Mouse (Mus musculus): ENCODE measurements at regions not wholly inside any gene's neighbourhood (a gene's known extent, or its start where the extent isn't known, plus 50 kb on each side); places are given as distances from the start of the nearest gene placed in this dataset.

DNA sequence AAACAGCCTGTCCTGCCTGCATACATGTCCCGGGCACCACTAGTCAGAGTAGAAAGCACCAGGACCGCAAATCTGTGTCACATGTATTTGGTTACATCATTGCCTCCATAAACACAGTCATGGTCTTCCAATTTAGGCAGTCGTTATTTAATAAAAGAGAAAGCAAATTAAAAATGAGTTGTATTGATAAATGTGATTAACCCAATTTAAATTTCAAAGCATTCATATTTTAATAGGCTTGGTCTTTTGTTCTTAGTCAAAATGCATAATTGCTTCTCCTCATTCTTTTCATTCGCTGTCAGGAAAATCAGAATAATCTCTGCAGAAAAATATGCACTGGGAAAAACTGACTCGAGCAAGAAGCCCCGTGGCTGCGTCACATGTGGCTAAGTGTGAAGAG, 307.3 kb upstream of the Id4 start:
- Histone ChIP-seq H3K9me3 (ENCODE audit: control insufficient read depth, low read length) (no peaks in the 10 kb centered on the region), H3K4me1 (replicated peaks; ENCODE audit: control insufficient read depth, insufficient read depth) (no peaks in the 10 kb centered on the region), H3K27me3 (ENCODE audit: control insufficient read depth, insufficient read depth, low read length) (no peaks in the 10 kb centered on the region), H3K4me2 (replicated peaks; ENCODE audit: low read depth) (no peak overlapping the region), H3K27ac (replicated peaks) (no peak overlapping the region), H3K36me3 (ENCODE audit: control insufficient read depth, insufficient read depth, low read length) (no peaks in the 10 kb centered on the region), H3K9ac (ENCODE audit: low read length) (no peak overlapping the region), H3K4me3 (ENCODE audit: low read depth, low read length) (no peak overlapping the region)
- ATAC-seq (ENCODE audit: low FRiP score, low TSS enrichment) (no peak), DNase-seq (ENCODE audit: low spot score) (no peak)
- 76% methylated on average over 7 of the region's 7 CpGs for WGBS
- TF ChIP-seq EP300 (optimal IDR thresholded peaks at IDR 0.05) = no peak
- TF ChIP-seq CTCF (IDR thresholded peaks at IDR 0.05; ENCODE audit: low read depth) = no peak

DNA sequence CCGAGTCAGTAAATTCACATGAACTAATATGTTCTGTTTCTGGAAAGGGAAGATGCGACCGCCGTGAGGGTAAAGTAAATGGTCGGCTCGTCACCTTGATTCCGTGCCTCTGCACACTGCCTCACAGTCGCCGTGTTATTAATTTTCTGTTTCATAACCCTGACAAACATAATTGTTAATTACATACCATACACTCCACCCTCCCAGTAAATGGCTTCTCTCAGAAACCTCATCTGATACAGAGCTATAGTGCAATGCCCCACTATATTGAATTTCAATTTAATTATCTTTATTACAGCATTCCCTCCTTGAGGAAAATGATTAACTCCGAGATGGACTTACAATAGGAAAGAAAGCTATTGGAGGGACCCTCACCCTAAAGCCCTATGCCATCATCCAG, 305.5 kb upstream of the Id4 start:
- DNase-seq (ENCODE audit: low spot score) (no peak), ATAC-seq (ENCODE audit: low FRiP score, low TSS enrichment) (no peak)
- Histone ChIP-seq H3K27me3 (ENCODE audit: control insufficient read depth, insufficient read depth, low read length) (no peaks in the 10 kb centered on the region), H3K9me3 (ENCODE audit: control insufficient read depth, low read length) (no peaks in the 10 kb centered on the region), H3K36me3 (ENCODE audit: control insufficient read depth, insufficient read depth, low read length) (no peaks in the 10 kb centered on the region), H3K4me2 (replicated peaks; ENCODE audit: low read depth) (no peak overlapping the region), H3K4me1 (replicated peaks; ENCODE audit: control insufficient read depth, insufficient read depth) (no peaks in the 10 kb centered on the region), H3K27ac (replicated peaks) (no peak overlapping the region), H3K9ac (ENCODE audit: low read length) (no peak overlapping the region), H3K4me3 (ENCODE audit: low read depth, low read length) (no peak overlapping the region)
- no peak for TF ChIP-seq EP300 (optimal IDR thresholded peaks at IDR 0.05)
- no peak for TF ChIP-seq CTCF (IDR thresholded peaks at IDR 0.05; ENCODE audit: low read depth)
- 72% methylated on average over 10 of the region's 10 CpGs for WGBS

DNA sequence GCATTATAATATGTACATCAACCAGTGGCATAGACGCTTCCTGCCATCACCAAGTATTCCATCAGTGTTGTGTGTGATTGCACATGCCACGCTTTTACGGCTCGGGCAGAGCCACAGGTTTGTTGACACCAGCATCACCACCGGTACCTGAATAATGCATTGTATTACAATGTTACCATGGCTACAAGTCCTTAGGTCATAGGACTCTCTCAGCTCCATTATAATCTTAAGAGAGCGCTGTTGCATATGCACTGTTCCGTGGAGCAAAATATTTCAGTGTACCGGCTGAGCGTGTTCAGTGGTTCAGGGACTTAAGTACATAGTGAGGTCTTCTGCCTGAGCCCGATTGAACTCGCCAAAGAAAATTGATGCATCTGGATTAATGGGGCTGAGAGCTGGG, 303.4 kb upstream of the Id4 start:
- H3K4me3 ChIP-seq (ENCODE audit: low read depth, low read length) = no peak overlapping the region
- no peak overlapping the region for H3K9ac ChIP-seq (ENCODE audit: low read length)
- H3K27ac ChIP-seq (replicated peaks) = no peak overlapping the region
- no peaks in the 10 kb centered on the region for H3K27me3 ChIP-seq (ENCODE audit: control insufficient read depth, insufficient read depth, low read length)
- H3K4me2 ChIP-seq (replicated peaks; ENCODE audit: low read depth) = no peak overlapping the region
- DNase-seq (ENCODE audit: low spot score) (no peak), ATAC-seq (ENCODE audit: low FRiP score, low TSS enrichment) (no peak)
- H3K4me1 ChIP-seq (replicated peaks; ENCODE audit: control insufficient read depth, insufficient read depth) = no peaks in the 10 kb centered on the region
- TF ChIP-seq CTCF (IDR thresholded peaks at IDR 0.05; ENCODE audit: low read depth) = no peak
- no peaks in the 10 kb centered on the region for H3K9me3 ChIP-seq (ENCODE audit: control insufficient read depth, low read length)
- no peaks in the 10 kb centered on the region for H3K36me3 ChIP-seq (ENCODE audit: control insufficient read depth, insufficient read depth, low read length)
- 92% methylated on average over 11 of the region's 11 CpGs for WGBS

DNA sequence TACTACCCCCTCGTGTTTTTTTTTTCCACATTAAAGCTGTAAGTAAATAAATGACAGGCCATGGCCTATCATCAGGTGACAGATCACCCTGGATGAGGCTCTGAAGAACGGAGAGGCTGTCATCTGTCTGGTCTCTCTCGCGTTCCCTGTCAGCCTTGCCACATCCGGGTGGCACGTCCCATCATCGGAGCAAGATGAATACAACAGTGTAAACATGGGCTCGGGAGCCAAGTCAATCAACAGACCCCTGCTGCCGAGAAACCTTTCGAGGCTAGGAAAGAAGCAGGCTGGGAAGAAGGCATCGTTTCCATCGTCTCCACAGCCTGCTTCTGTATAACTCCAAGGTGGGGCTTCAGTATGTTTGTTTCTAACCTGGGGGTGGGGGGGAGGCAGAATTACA, 286.8 kb upstream of the Id4 start:
- ATAC-seq (ENCODE audit: low FRiP score, low TSS enrichment) (no peak), DNase-seq (ENCODE audit: low spot score) (no peak)
- WGBS = 14% methylated on average over 12 of the region's 12 CpGs
- no peak for TF ChIP-seq CTCF (IDR thresholded peaks at IDR 0.05; ENCODE audit: low read depth)
- no peak for TF ChIP-seq EP300 (optimal IDR thresholded peaks at IDR 0.05)
- H3K4me1 ChIP-seq (replicated peaks; ENCODE audit: control insufficient read depth, insufficient read depth) = no peaks in the 10 kb centered on the region
- no peaks in the 10 kb centered on the region for H3K9me3 ChIP-seq (ENCODE audit: control insufficient read depth, low read length)
- no peak overlapping the region for H3K9ac ChIP-seq (ENCODE audit: low read length)
- no peaks in the 10 kb centered on the region for H3K36me3 ChIP-seq (ENCODE audit: control insufficient read depth, insufficient read depth, low read length)
- H3K4me2 ChIP-seq (replicated peaks; ENCODE audit: low read depth) = peak overlapping the region; percentile 29
- no peak overlapping the region for H3K27ac ChIP-seq (replicated peaks)
- no peak overlapping the region for H3K4me3 ChIP-seq (ENCODE audit: low read depth, low read length)
- no peaks in the 10 kb centered on the region for H3K27me3 ChIP-seq (ENCODE audit: control insufficient read depth, insufficient read depth, low read length)

DNA sequence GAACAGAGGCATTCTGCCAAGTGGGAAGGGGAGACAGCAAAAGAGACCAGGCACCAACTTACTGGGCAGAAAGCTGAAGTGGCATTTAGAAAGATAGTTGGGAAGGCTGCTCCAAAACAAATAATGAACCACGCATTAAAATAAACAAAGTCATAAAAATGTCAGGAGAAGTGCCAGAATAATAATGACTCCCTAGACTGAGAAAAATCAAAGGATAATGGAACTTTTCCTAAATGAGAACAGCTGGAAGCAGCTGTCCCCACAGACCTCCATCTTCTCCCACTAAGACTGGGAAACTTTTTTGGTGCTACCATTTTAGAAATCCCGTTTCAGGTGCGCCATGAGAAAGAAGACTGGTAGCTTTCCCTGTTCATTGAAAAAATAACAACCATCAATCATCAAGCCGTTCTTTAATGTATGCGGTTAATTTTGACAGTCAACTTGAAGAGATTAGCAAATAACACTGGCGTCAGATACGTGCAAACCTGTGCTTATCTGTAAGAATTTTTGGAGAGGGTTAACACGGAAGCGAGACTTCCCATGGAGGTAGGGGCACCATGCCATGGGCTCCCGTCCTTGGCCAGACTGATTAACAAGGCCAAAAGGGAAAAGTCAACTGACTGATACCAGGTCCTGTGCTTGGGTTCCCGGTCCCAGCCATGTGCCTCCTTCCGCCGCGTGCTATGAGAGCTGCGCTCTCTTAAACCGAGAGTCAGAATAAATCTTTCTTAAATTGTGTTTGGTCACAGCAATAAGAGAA, 286.1 kb upstream of the Id4 start:
- H3K9me3 ChIP-seq (ENCODE audit: control insufficient read depth, low read length) = no peaks in the 10 kb centered on the region
- H3K36me3 ChIP-seq (ENCODE audit: control insufficient read depth, insufficient read depth, low read length) = no peaks in the 10 kb centered on the region
- WGBS = 58% methylated on average over 16 of the region's 16 CpGs
- no peak overlapping the region for H3K9ac ChIP-seq (ENCODE audit: low read length)
- no peak for DNase-seq (ENCODE audit: low spot score)
- H3K27me3 ChIP-seq (ENCODE audit: control insufficient read depth, insufficient read depth, low read length) = no peaks in the 10 kb centered on the region
- H3K27ac ChIP-seq (replicated peaks) = no peak overlapping the region
- no peak for TF ChIP-seq EP300 (optimal IDR thresholded peaks at IDR 0.05)
- TF ChIP-seq CTCF (IDR thresholded peaks at IDR 0.05; ENCODE audit: low read depth) = no peak
- no peak overlapping the region for H3K4me3 ChIP-seq (ENCODE audit: low read depth, low read length)
- peak overlapping the region; percentile 29; the same call in 1 of the 2 replicates for H3K4me2 ChIP-seq (replicated peaks; ENCODE audit: low read depth)
- ATAC-seq (ENCODE audit: low FRiP score, low TSS enrichment) = no peak
- H3K4me1 ChIP-seq (replicated peaks; ENCODE audit: control insufficient read depth, insufficient read depth) = no peaks in the 10 kb centered on the region

DNA sequence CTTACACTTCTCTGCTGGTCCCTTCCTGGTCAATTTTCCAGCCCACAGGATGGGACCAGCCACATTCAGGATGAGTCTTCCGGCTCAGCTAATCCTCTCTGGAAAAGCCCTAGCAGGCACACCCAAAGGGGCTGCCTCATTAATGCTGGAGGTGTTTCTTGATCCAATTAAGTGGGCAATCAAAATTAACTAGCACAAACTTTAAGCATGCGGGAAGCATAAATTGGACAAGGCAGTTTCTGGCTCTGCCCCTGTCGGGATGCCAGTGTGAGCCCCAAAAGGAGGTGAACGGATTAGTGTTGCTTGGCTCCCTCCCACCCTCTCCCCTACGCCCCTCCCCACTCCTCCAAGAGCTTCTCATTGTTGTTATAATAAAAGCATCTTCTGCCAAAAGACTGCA, 262.5 kb upstream of the Id4 start:
- Histone ChIP-seq H3K4me2 (replicated peaks; ENCODE audit: low read depth) (no peak overlapping the region), H3K36me3 (ENCODE audit: control insufficient read depth, insufficient read depth, low read length) (no peaks in the 10 kb centered on the region), H3K27ac (replicated peaks) (no peak overlapping the region), H3K4me1 (replicated peaks; ENCODE audit: control insufficient read depth, insufficient read depth) (no peaks in the 10 kb centered on the region), H3K4me3 (ENCODE audit: low read depth, low read length) (no peak overlapping the region), H3K27me3 (ENCODE audit: control insufficient read depth, insufficient read depth, low read length) (no peaks in the 10 kb centered on the region), H3K9ac (ENCODE audit: low read length) (no peak overlapping the region), H3K9me3 (ENCODE audit: control insufficient read depth, low read length) (no peaks in the 10 kb centered on the region)
- ATAC-seq (ENCODE audit: low FRiP score, low TSS enrichment) = no peak
- WGBS = 73% methylated on average over 5 of the region's 5 CpGs
- no peak for DNase-seq (ENCODE audit: low spot score)
- TF ChIP-seq CTCF (IDR thresholded peaks at IDR 0.05; ENCODE audit: low read depth) (no peak), EP300 (optimal IDR thresholded peaks at IDR 0.05) (no peak)
